Mouse (Mus musculus) granulocyte monocyte progenitor cell, adult 5-6 weeks (primary cell): Measurements from ENCODE around the gene Uhrf1. TPM values are rescaled to one million over a fixed set of nuclear protein-coding genes. Genes with fewer than 3 reads are reported as not detected.

Experiments
- ATAC-seq: replicated peaks from 2 replicates; pipeline ENCODE4 v1.8.0; 2016; ENCODE audit warnings: mild to moderate bottlenecking, moderate TSS enrichment, inconsistent platforms; ENCODE audit not compliant: poor library complexity, severe bottlenecking
- total RNA-seq, 2 experiments: library from RNA; stranded (forward) in 1 of 2; stranded (reverse) in 1 of 2; fragments of 200-712, 200-1000 nt in 1 of 2; fragments of >200 nt in 1 of 2; fragmentation: Nextera tagmentation in 1 of 2; gene quantifications; 2 replicates each; pipeline ENCODE4 v1.2.3; 2014 to 2017

Uhrf1 gene
- total RNA-seq, 2 experiments from 2014 or later = 159 to 171 TPM

DNA sequence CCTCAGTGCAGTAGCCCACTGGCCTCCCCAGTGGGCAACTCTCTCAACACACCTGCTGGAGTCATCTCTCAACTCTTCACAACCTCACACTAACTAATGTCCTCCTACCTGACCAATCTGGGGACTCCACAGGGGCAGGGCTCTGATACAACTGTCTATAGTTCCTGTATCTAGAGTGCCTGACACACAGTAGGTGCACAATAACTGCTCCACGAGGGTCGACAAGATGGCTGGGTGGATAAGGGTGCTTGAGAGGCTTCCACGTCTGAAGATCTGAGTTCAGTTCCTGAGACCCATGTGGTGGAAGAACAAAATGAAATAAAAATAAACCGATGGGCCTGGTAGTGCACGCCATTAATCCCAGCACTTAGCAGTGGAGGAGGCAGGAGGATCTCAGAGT is 29.1 kb upstream of the Uhrf1 start:
- no peak for ATAC-seq

DNA sequence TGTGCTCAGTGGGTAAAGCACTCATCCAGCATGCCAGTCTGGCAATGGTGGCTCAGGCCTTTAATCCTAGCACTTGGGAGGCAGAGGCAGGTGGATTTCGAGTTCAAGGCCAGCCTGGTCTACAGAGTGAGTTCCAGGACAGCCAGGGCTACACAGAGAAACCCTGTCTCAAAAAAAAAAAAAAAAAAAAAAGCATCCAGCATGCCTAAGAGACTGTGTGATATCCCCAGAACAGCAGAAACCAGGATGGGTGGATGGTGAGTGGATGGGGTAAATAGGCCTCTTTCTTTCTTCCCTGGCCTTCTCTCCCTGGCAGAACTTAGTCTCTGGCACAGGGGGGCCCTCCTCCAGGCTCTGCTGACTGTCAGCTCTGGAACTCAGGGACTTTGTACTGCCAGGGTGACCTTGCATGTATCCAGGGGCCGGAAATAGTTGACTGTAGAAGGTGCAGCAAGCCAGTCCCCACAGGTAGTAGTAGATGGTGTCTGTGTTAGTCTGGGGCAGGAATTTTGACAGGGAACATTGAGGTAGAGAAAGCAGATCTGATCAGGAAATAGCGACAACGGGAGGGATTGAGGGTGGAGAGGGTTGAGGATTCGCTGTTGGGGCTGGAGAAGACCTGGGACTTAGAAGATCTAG is 27.2 kb upstream of the Uhrf1 start:
- no peak for ATAC-seq

DNA sequence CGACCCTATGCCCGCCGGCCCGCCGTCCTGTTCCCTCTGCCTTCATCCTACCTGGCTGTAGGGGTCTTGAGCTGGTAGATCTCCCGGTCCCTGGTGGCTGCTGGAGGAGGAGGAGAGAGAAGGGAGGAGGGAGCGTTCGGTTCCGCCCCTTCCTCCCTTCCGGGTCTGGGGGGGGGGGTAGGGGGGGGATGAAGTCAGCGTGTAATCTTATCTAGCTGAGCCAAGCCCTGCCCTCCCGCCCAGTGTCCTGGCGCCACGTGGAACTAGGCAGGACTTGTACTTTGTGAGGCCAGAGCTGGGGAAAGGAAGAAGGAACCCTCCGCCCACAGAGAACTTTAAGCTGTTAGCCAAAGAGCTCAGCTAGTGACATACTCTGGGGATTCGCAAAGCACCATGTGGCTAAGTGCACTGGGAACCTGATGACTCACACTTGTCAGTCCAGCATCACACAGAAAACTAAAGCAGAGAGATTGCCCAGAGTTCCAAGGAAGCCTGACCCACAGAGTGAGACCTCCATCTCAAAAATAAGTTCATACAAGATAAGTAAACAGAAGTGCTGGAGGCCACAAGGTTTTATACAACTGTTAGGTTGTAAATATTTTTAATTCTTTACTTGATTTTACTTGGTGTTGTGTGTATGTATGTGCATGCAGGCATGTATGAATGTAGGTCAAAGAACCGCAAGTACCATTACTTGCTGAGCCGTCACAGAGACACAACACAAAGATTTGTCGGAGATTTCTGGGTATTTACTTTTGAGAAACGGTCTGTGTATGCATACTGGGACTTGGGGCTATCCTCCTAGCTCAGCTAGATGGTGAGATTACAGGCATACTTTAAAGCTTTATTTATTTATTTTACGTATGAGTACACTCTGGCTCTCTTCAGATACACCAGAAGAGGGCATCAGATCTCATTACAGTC is 26.2 kb upstream of the Uhrf1 start, which contains the start of gene Ticam1:
Ticam1 (minus strand) TSS at position 144 of the 924 bp plus-strand sequence.
- ATAC-seq = peak; percentile 83

DNA sequence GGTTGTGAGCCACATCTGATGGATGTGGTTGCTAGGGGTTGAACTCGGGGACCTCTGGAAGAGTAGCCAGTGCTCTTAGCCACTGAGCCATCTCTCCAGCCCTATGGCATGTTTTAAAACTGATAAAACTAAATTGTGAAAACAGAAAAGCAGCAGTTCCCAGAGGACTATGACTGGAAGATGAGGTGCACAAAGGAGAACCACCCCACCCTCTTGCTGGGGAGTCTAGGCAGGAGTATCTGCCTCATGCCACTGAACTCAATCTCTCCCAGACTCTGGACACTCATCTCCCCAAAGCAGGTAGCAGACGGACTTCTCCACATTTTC is 25.6 kb upstream of the Uhrf1 start:
- no peak for ATAC-seq

DNA sequence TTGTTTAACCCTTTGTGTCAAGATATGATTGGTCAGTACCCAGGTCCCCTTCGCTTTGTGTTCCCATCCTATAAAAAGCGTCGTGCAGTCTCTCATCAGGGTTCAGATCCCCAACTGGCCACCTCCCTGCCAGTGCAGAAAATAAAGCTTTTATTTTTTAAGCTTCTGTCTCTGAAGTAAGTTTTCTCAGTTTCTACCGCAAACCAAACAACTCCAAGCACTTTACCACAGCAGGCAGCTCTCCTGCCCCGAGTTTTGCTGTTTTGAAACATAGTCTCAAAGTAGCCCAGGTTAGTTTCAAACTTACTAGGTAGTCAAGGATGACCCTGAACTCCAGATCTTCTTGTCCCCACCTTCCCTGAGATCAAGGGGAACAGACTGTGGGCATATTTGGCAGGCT is 24.8 kb upstream of the Uhrf1 start:
- ATAC-seq = no peak

DNA sequence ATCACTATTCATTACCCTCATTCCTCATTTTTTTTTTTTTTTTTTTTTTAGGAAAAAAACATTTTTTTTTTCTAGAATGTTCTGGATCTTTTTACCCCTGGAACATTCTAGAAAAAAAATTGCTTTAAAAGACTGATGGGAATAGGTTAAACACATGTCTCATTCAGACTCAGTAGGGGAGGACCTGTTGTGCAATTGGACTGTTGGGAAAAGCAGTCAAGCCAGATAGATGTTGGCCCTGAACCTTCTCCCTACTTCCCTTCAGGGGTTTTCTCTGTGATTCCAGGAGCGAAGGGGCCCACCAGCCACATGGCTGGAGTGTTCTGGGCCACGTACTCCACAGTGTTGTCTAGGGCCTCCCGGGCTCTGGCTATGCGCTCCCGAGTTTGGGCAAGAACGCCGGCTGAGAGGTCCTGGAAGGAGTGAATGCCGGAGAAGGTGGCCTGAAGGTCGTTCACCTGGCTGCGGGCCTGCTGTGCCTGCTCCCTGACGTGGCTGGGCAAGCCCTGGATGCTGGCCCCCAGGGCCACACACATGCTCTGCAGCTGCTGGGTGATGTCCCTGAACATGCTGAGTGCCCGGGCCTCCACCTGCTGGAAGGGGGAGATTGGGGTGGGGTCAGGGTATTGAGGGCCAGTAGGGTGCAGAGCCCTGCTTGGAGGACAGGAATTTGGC is 23.5 kb upstream of the Uhrf1 start:
- ATAC-seq = no peak

DNA sequence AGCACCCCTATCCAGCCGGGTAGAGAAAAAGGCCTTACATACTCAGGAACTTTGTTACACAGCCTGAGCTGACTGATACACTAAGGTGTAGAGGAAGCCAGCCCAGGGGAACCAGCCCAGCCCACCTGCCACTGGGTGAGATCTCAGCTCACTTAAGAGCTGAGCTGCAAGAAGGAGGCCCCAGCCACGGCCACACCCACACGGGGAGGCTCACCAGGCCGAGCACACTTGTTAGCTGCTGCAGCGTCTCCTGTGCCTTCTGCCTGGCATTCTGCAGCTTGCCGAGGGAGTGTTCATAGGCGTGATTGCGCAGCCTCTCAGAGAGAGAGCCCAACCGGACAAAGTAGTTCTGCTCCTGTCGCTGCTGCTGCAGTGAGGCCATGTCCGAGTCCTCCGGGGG is 21.9 kb upstream of the Uhrf1 start:
- peak; percentile 25; the same call in 1 of the 2 replicates for ATAC-seq

DNA sequence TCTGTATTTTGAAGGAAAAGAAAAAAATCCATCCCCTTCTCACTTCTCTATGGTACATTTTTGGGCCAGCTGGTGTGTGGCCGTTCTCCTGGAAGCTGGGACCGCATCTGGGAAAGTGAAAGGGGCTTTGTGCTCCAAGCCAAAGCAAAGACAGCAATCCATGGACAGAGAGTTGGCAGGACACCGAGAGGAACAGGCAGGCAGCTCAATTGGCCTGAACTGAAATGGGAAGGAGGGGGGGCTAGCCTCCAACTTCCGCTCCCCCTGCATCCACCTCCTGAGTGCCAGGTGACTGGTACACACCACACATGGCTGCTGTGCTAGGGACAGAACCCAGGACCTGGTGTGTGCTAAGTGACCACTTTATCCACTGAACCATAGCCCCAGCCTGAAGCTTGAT is 20.3 kb upstream of the Uhrf1 start:
- ATAC-seq = no peak

DNA sequence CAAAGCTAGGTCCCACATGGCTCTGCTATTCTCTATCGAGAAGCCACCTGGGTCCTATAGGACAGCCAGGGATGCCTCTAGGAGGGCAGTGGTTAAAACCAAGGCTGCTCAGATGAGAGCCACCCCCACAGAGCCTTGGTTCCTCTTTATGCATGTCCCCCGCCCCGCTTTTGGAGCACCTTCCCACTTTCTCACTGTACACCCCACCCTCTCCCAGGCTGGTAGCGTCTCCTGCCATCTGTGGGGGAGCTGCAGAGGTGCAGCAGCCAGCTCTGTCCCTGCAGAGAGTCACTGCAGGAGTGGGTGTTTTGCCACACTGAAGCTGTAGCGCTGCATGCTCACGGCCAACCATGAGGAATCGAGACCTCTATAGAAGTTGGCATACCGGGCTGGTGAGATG is 19.8 kb upstream of the Uhrf1 start:
- peak; percentile 55 for ATAC-seq

DNA sequence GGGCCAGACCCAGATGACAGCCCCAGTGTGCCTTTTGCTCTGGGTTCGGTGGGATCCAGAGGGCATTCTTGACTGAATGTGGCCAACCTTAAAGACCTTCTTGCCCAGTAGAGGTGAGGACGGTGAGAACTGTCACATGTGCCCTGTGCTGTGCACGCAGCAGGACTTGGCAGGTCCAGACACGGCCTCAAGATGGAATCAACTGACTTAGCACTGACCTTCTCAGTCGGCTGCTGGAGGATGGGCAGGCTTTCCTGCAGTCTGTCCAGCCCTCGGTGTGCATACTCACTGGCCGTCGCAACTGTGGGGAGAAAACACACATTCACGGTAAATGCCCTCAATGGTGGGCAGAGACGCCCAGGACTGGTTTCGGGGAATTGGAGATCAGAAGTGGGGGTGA is 17.1 kb upstream of the Uhrf1 start:
- ATAC-seq = no peak

DNA sequence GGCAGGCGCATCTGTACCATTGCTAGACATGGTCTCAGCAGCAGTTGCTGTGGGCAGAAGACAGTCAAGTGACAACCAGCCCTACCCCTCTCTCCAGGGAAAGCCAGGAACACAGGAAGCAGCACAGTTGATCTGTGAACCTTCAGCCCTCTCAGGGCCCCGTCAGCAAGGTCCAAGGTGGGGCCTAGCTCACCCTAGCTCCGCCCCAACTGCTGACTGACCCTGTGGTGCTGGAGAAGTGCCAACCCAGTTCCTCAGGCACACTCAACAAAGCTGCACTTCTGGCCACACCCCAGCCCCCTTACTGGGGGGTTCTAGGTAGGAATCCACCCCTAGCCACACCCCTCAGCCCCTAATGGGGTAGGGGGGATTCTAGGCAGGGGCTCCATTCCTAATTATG is 15.3 kb upstream of the Uhrf1 start:
- no peak for ATAC-seq

DNA sequence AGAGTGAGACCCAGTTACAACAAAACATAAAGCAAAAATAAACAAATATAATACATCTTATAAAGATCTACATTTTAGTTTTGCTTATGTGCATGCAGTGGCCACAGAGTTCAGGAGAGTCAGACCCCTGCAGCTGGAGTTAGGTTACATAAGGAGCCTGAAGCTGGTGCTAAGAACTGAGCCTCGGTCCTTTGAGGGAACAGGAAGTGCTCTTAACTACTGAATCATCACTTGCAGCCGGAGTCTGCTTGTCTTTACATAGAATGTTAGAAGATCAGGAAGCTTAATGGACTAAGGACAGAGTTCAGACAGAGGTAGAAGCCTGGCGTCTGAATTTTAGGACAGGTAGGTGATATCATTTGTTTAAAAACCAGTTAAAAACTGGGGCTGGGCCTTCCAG is 14.3 kb upstream of the Uhrf1 start:
- no peak for ATAC-seq

DNA sequence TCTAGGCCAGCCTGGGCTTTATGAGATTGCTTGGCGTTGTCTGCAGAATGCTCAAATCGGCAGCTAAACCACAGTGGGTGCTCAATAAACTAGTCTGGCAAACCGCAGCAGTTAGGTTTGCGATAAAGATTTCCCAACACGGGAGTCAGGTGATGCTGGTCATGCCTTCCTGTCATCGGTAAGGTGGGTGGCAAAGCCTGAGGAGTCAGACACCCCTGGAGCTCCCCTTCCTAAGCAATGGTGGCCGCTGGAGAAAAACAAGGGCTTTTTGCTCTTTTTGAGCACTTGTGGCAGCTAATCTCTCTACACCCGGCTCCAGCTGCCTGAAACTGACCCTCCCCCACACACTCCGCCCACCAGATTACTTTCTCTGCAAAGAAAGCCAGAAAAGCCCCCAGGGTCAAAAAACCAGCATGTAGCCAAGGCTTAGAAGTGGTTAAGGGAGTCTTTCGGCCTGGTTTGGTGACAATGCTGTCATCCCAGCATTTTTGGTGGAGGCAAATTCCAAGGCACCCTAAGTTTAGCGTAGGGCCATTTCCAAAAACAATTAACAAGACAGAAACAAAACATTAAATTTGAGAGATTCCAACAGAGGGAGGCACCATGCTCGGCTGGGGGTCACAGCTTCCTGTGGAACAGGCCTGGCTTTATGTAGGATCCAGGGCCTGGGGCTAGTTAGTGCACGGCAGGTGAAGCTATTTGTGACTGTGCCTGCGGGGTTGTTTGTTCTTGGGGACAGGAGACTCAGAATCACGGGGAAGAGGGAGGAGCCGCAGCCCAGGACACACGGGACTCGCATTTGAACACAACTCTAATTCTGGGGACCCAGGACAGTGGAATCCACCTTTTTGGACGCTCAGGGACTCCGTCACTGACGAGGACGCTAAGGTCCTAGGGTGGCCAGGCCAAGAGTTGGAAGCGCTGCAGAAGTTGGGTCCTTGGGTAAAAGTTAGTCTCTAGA is 13.5 kb upstream of the Uhrf1 start:
- peak; percentile 37 for ATAC-seq

DNA sequence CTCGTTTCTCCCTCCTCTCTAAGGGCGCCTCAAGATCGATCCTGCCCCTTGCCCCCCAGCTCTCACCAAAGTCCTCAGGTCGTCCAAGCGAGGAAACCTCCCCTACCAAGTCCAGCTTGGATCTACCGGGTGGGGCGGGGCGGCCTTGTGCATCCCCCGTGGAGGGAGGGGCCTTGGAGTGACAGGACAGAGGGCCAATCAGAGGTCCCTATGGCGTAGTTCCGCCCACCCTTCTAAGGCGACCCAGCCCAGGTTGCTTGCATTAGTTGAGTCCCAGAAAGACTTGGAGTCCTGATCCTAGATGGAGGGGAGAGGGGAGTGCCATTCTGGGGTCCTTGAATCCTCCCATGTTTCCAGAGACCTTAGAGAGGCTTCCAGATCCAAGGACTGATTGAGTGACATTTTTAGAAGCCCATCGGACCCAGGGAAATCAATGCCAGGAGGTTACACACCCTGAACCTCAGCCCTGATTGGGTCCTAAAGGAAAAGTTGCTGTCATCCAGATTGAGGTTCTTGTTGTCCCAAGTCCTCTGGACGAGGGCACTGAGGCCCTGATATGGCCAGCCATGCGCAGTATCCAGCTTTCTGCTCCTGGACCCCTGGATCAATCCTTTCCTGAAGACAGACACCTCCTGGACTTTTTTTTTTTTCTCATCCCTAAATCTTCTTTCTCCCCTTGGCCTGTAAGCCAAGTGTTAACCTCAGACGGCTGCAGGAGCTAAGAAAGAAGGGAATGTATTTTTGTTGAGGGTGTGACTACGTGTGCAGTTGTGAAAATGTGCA is 12.5 kb upstream of the Uhrf1 start:
- ATAC-seq = peak; percentile 67

DNA sequence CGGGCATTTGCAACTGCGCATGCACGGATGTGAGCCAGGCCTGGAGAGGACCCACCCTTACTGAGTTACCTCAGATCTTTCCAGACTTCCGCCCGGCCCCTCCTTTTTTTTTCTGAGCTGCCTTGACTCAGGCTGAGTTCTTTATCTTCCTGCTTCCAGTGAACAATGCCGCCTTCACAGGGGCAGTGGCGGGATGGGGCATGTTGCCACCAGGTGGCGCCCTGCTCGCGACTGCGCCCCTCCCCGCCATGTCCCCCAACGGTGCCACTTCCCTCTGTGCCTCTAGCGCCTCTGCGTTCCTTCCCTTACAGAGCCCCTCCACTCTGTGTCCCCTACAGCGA is 12.0 kb upstream of the Uhrf1 start:
- ATAC-seq = peak; percentile 79

DNA sequence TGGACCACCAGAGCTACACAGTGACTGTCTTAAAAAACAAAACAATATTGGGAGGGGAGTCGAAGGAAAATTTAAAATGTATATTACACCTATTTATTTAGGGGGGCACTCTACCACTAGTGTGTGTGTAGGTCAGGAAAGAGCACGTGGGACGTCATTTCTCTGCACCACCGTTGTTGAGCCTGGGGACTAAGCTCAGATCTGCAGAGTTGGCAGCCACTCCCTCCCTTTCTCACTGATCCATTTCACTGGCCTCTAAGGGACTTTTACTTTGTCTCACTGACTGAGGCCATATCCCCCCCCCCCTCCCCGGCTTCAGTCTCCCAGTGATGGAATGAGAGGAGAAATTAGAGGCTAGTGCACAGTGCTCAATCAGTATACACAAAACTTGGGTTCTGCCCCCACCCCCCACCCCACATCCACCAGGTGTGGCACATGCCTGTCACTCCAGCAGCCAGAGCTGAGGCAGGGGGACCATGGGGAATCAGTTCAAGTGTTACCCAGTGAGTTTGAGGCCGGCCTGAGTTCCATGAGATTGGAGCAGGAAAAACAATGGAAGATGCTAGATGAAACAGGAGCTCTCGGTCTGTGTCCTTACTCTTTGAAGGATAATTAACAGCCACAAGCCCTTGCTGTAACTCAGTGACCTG is 11.2 kb upstream of the Uhrf1 start:
- no peak for ATAC-seq

DNA sequence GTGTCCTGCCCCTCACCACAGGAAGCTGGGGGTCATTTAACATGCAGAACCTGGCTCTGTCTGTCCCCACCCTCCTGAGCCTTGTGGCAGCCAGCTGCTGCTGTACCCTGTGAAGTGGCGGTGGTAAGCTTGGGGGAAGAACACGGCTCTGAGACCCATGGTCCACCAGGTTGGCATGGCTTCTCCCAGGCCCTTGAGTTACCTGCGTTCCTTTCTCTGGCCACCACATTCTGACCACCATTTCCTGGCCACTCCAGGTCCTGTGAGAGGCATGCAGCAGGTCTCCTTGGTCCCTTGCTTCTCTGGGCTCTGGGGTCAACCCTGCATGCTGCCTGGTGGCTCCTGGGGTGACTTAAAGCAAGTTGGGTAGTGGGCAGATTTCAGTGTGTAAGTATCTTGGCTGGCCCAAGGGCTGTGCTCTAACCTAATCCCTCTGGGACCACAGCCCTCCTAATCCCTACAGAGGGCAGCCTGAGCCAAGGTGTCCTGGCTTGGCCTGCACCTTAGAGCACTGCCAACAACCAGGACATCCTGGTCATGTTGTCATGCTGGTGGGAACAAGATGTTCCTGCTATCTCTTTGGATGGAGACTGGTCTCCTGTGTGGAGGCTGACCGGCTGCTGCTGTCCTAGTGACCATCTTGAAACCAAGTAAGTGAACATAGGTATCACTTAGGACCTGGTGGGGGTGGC is 10.4 kb upstream of the Uhrf1 start, which contains the start of gene Plin3:
Plin3 (minus strand) TSS at position 343 of the 692 bp plus-strand sequence.
- ATAC-seq = no peak

DNA sequence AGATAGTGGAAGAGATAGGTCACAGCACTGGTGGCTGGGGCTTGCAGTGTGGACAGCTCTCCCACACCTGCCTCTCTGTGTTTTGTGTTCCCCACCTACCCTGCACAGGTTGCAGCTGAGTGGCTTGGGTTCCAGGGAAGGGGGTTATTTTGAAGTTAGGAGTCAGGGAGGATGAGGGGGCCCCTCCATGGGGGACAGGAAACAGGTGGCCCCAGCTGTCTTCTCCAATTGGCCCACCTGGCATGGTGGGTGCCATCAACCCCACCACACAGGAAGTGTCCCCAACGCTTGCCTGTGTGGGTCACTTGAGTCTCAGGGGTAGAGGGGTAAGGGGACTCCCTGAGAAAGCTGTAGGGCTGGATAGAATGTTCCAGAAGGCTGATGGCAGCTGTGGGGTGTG is 9.8 kb upstream of the Uhrf1 start:
- no peak for ATAC-seq
